Mouse (Mus musculus) embryonic facial prominence, embryonic 13.5 days (tissue): ENCODE data around the gene Clpx. TPM values are rescaled to one million over a fixed set of nuclear protein-coding genes. Genes with fewer than 3 reads are reported as not detected.
"Not testable (repeated sequence)": the region's sequence is repeated elsewhere in the genome, so short reads cannot be mapped to it uniquely, and the experiment has no call there.

Experiments
- ATAC-seq: fragments of 200-750 bp; cut with Nextera tagmentation; 2 replicates; pipeline ENCODE4 v1.8.0; 2017; ENCODE audit warnings: low read depth; ENCODE audit not compliant: insufficient number of reproducible peaks, insufficient read depth, low FRiP score, low TSS enrichment
- H3K27ac ChIP-seq: fragments of 300-500 bp; sonication (generic); 2 replicates; pipeline ENCODE4 v1.5.1; 2015; ENCODE audit warnings: moderate library complexity, mild to moderate bottlenecking, inconsistent platforms
- H3K27me3 ChIP-seq: fragments of 300-500 bp; sonication (generic); 2 replicates; pipeline ENCODE4 v1.6.1; 2015; ENCODE audit warnings: mild to moderate bottlenecking, inconsistent platforms
- H3K36me3 ChIP-seq: fragments of 300-500 bp; sonication (generic); 2 replicates; pipeline ENCODE4 v1.6.1; 2015; ENCODE audit warnings: mild to moderate bottlenecking, inconsistent platforms
- H3K4me1 ChIP-seq: fragments of 300-500 bp; sonication (generic); 2 replicates; pipeline ENCODE4 v1.6.1; 2015; ENCODE audit warnings: inconsistent platforms
- H3K4me2 ChIP-seq: fragments of 300-500 bp; sonication (generic); 2 replicates; pipeline ENCODE4 v1.6.1; 2015; ENCODE audit warnings: moderate library complexity, mild to moderate bottlenecking, inconsistent platforms
- H3K4me3 ChIP-seq: fragments of 300-500 bp; sonication (generic); 2 replicates; pipeline ENCODE4 v1.5.1; 2015; ENCODE audit warnings: mild to moderate bottlenecking, inconsistent platforms
- H3K9ac ChIP-seq: fragments of 300-500 bp; sonication (generic); 2 replicates; pipeline ENCODE4 v1.6.1; 2015; ENCODE audit warnings: mild to moderate bottlenecking, inconsistent platforms
- H3K9me3 ChIP-seq: fragments of 300-500 bp; sonication (generic); 2 replicates; pipeline ENCODE4 v1.6.1; 2016; ENCODE audit warnings: inconsistent platforms
- WGBS: fragments of 180-500 bp; shearing (Covaris S2); methylation state at CpG from one replicate; pipeline ENCODE4 v1.1.7; 2015; ENCODE audit warnings: mixed read lengths; 5-methylcytosine and 5-hydroxymethylcytosine counted together
- polyA plus RNA-seq: library from polyadenylated mRNA; unstranded; fragments of >200 nt; fragmentation: Nextera tagmentation; extraction: Ambion mirVana; gene quantifications from 2 replicates; pipeline ENCODE4 v1.2.1, GENCODE M21; 2015

Gene Clpx
- polyA plus RNA-seq, 1 experiment from 2014 or later: 56.2 TPM

GRCm38 (mm10) chr9:65267742-65268515, 26.1 kb upstream of the Clpx start:
- Histone ChIP-seq H3K9me3 (no peaks in the 10 kb centered on the region), H3K27me3 (no peaks in the 10 kb centered on the region), H3K27ac (peak overlapping the region; percentile 71), H3K4me1 (peaks cover 22% of the 10 kb centered on the region), H3K4me2 (no peak overlapping the region), H3K36me3 (no peaks in the 10 kb centered on the region), H3K9ac (peak overlapping the region; percentile 49; the same call in 1 of the 2 replicates), H3K4me3 (no peak overlapping the region)
- 34% methylated on average over 7 of the region's 7 CpGs for WGBS
- no peak for ATAC-seq

GRCm38 (mm10) chr9:65273048-65273809, 20.8 kb upstream of the Clpx start:
- Histone ChIP-seq H3K27me3 (no peaks in the 10 kb centered on the region), H3K9ac (no peak overlapping the region), H3K36me3 (no peaks in the 10 kb centered on the region), H3K4me2 (no peak overlapping the region), H3K4me3 (no peak overlapping the region), H3K27ac (no peak overlapping the region), H3K4me1 (peaks cover under 1% of the 10 kb centered on the region; the same call in 1 of the 2 replicates), H3K9me3 (no peaks in the 10 kb centered on the region)
- 89% methylated on average over 13 of the region's 13 CpGs for WGBS
- no peak for ATAC-seq

GRCm38 (mm10) chr9:65273873-65274272, 20.2 kb upstream of the Clpx start:
- H3K27ac ChIP-seq: no peak overlapping the region
- no peaks in the 10 kb centered on the region for H3K27me3 ChIP-seq
- no peak overlapping the region for H3K9ac ChIP-seq
- WGBS: 74% methylated on average over 4 of the region's 4 CpGs
- no peaks in the 10 kb centered on the region for H3K36me3 ChIP-seq
- no peak overlapping the region for H3K4me3 ChIP-seq
- H3K4me2 ChIP-seq: no peak overlapping the region
- H3K4me1 ChIP-seq: no peaks in the 10 kb centered on the region
- H3K9me3 ChIP-seq: no peaks in the 10 kb centered on the region
- no peak for ATAC-seq

GRCm38 (mm10) chr9:65274851-65275250, 19.2 kb upstream of the Clpx start:
- WGBS: 81% methylated on average over 3 of the region's 3 CpGs
- H3K4me1 ChIP-seq, H3K36me3 ChIP-seq, H3K4me3 ChIP-seq, H3K4me2 ChIP-seq, H3K27me3 ChIP-seq, H3K9me3 ChIP-seq, H3K27ac ChIP-seq, H3K9ac ChIP-seq, ATAC-seq: not testable (repeated sequence)

DNA sequence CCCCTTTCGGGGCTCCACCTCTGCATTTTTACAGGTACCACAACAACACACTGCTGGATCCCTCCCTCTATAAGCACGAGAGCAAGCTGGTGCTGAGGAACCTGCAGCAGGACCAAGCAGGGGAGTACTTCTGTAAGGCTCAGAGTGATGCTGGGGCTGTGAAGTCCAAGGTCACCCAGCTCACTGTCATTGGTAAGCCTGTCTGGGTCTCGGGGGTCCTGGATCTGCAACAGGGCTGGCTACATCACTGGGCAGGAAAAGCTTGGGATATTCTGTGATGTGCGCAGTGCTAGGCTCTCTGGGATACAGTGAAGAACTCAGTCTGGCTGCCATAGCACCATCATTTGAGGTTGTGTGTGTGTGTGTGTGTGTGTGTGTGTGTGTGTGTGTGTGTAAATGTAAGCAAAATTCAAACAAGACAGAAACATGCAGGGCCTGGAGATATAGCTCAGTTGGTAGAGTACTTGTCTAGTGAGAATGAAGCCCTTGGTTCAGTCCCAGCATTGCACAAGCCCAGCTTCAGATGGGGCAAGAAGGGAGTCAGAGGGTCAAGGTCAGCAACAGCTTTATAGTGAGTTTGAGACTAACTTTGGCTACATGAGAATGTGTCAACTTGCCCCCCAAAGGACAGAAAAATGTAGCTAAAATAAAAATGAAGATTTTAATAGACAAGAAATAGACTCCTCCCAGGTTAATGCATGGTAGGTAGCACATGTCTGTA, 18.1 kb upstream of the Clpx start:
- Histone ChIP-seq H3K27ac (no peak overlapping the region), H3K27me3 (no peaks in the 10 kb centered on the region), H3K4me3 (no peak overlapping the region), H3K9ac (no peak overlapping the region), H3K9me3 (no peaks in the 10 kb centered on the region), H3K36me3 (no peaks in the 10 kb centered on the region), H3K4me1 (no peaks in the 10 kb centered on the region), H3K4me2 (no peak overlapping the region)
- ATAC-seq: no peak
- 80% methylated on average over 4 of the region's 4 CpGs for WGBS

DNA sequence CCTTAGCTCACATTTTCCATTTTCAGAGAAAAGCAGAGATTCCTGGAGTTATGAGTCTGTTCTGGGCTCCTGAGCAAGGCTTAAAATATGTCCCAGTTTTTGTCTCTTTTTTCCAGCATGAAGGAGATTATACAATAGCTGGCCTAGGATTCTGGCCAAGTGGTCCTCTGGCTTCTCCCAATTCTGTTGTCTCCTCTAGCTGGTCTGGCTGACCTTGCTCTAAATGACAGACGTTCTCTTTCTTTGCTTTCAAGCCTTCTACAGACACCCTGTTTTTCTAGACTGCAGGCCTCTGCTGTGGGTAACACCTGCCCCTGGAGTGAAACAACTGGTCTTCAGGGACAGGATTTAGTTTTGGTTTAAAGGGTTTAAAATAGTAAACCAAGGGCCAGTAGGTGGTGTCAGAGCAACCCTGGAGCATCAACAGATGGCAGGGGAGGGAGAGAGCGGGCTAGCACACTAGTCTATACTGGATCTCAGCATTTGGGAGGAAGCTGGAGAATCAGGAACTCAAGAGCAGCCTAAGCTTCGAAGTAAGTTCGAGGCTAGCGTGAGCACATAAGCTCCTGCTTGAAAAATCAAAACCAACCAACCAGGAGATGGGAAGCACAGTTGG, 12.4 kb upstream of the Clpx start:
- Histone ChIP-seq H3K9ac (0 out of 2 replicates have a peak overlapping the region, but pooled peaks have one; percentile 32), H3K4me2 (no peak overlapping the region), H3K4me1 (no peaks in the 10 kb centered on the region), H3K27me3 (no peaks in the 10 kb centered on the region), H3K4me3 (no peak overlapping the region), H3K27ac (no peak overlapping the region), H3K9me3 (no peaks in the 10 kb centered on the region), H3K36me3 (no peaks in the 10 kb centered on the region)
- ATAC-seq: no peak
- WGBS: 73% methylated on average over 5 of the region's 5 CpGs

GRCm38 (mm10) chr9:65283301-65283700, 10.8 kb upstream of the Clpx start:
- no peak overlapping the region for H3K9ac ChIP-seq
- no peak overlapping the region for H3K27ac ChIP-seq
- H3K9me3 ChIP-seq: no peaks in the 10 kb centered on the region
- no peaks in the 10 kb centered on the region for H3K4me1 ChIP-seq
- WGBS: 2% methylated on average over 3 of the region's 3 CpGs
- no peak overlapping the region for H3K4me2 ChIP-seq
- no peak overlapping the region for H3K4me3 ChIP-seq
- no peak for ATAC-seq
- no peaks in the 10 kb centered on the region for H3K27me3 ChIP-seq
- no peaks in the 10 kb centered on the region for H3K36me3 ChIP-seq

DNA sequence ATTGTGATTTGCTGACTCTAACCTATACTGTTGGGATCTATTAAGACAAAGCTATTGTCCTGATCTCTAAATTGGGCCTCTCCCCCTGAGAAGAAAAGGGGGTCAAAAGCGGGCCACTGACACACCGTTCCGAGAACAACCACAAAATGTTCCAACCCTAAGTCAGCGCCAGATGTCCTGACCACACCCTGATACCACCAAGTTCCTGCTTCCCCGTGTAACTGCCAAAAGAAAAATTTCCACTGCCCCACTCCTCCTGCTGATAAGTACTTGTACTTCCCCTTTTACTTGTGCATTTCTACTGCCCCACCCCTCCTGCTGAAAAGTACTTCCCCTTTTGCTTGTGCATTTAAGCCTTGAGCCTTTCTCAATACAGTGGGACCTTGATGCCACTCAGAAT, 5.8 kb upstream of the Clpx start:
- not testable (repeated sequence) for H3K9me3 ChIP-seq, H3K4me1 ChIP-seq, H3K9ac ChIP-seq, H3K27ac ChIP-seq, H3K4me3 ChIP-seq, H3K4me2 ChIP-seq, H3K36me3 ChIP-seq, ATAC-seq, H3K27me3 ChIP-seq
- WGBS: 77% methylated on average over 5 of the region's 5 CpGs

- H3K27me3 ChIP-seq: no peaks in the 10 kb centered on the region
- peaks cover 5% of the 10 kb centered on the region for H3K4me1 ChIP-seq
- no peak for ATAC-seq
- H3K4me3 ChIP-seq: no peak overlapping the region
- 90% methylated on average over 4 of the region's 4 CpGs for WGBS
- no peaks in the 10 kb centered on the region for H3K9me3 ChIP-seq
- no peaks in the 10 kb centered on the region for H3K36me3 ChIP-seq
- no peak overlapping the region for H3K27ac ChIP-seq
- no peak overlapping the region for H3K9ac ChIP-seq
- no peak overlapping the region for H3K4me2 ChIP-seq
These were observed 4.1 kb upstream of the Clpx start for GRCm38 (mm10) chr9:65289988-65290387.

- Histone ChIP-seq H3K4me2 (peak overlapping the region; percentile 81), H3K4me1 (peaks cover 12% of the 10 kb centered on the region), H3K27me3 (no peaks in the 10 kb centered on the region), H3K9me3 (no peaks in the 10 kb centered on the region), H3K36me3 (peaks cover 7% of the 10 kb centered on the region), H3K27ac (no peak overlapping the region; the same call in 1 of the 2 replicates), H3K9ac (no peak overlapping the region), H3K4me3 (no peak overlapping the region)
- WGBS: 89% methylated on average over 3 of the region's 3 CpGs
- no peak for ATAC-seq
These were observed 1.6 kb upstream of the Clpx start for GRCm38 (mm10) chr9:65292421-65292820.

DNA sequence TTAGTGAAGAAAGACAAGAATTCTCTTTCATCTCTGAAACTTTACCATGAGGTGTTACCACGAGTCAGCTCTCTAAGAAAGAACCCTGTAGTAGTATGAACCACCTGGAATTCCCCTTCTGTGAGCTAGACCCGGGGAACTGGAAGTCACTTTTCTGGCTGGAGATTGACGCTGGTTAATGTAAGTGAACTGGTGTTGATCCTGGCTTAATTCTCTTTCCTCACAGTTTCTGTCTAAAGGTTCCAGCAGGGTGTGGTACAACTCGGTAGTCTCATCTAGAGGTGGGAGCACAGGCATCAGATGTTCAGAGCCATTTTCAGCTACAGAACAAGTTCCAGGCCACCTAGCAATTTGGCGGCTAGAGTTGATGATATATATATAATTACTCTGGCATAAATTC, 941 bp upstream of the Clpx start:
- Histone ChIP-seq H3K9ac (peak overlapping the region; percentile 98), H3K27ac (peak overlapping the region; percentile 96), H3K4me2 (peak overlapping the region; percentile 81), H3K36me3 (peaks cover 11% of the 10 kb centered on the region), H3K27me3 (no peaks in the 10 kb centered on the region), H3K4me3 (peak overlapping the region; percentile 98), H3K9me3 (no peaks in the 10 kb centered on the region), H3K4me1 (peaks cover 12% of the 10 kb centered on the region)
- ATAC-seq: no peak
- 22% methylated on average over 5 of the region's 5 CpGs for whole genome bisulfite sequencing
